Mouse (Mus musculus) cortical plate, adult 2 months (tissue): ENCODE measurements around the gene Gria1.

Experiments used
- CTCF ChIP-seq: fragments of 200-500 bp; IDR thresholded peaks from 2 replicates; pipeline ENCODE4 v1.5.1; 2011; ENCODE audit warnings: mild to moderate bottlenecking, control low read depth, low read length; ENCODE audit not compliant: insufficient read depth; ENCODE audit errors: extremely low read depth
- POLR2A ChIP-seq: fragments of 200-500 bp; IDR thresholded peaks from 2 replicates; pipeline ENCODE4 v1.6.1; 2011; ENCODE audit warnings: mild to moderate bottlenecking, low read length, control low read depth; ENCODE audit not compliant: insufficient read depth; ENCODE audit errors: extremely low read depth

DNA sequence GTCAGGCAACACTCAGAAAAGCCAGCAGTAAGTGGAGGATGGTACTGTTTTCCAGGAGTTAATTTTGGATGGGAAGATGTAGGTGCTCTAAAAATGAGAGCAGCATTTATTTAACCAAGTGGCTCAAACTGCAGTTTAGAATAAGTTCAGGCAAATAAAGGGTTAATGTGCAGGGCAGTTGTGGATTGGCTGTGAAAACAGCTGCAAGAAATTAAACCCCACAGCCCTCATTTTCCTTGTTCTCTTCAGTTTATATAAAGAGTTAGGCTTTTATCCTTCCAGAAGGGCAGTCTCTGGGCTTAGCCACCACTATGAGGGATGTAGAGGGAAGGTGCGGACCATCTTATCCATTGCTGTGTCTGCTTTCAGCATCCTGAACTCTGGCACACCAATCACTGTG is 225.2 kb downstream of the Gria1 start:
- TF ChIP-seq POLR2A (no peak), CTCF (no peak)
